Mouse (Mus musculus) MEL (cell line): ENCODE measurements around the gene Jpt1. TPM values are rescaled to one million over a fixed set of nuclear protein-coding genes. Genes with fewer than 3 reads are reported as not detected.

ENCODE experiments used
- DNase-seq: peaks from one replicate; pipeline ENCODE4 v3.0.0; 2011; ENCODE audit warnings: low read depth, low spot score
- H3K27ac ChIP-seq: 2 replicates; pipeline ENCODE4 v1.5.1; 2012; ENCODE audit warnings: low read depth, mild to moderate bottlenecking, control low read depth, low read length, moderate library complexity; ENCODE audit not compliant: control insufficient read depth
- H3K27me3 ChIP-seq, 2 experiments: fragments of 150-350 bp in 1 of 2; sonication (generic) in 1 of 2; 2 replicates each; pipeline ENCODE4 v1.6.1; 2012; ENCODE audit warnings: low read length in 2 of 2, mild to moderate bottlenecking in 2 of 2, improper control_type of control experiment in 1 of 2, moderate library complexity in 1 of 2; ENCODE audit not compliant: insufficient read depth in 2 of 2, control insufficient read depth in 1 of 2
- H3K36me3 ChIP-seq, 2 experiments: 2 replicates each; pipeline ENCODE4 v1.6.1; 2012 to 2014; ENCODE audit warnings: low read length in 2 of 2, improper control_type of control experiment in 1 of 2, inconsistent platforms in 1 of 2, mild to moderate bottlenecking in 1 of 2; ENCODE audit not compliant: insufficient read depth in 2 of 2, control insufficient read depth in 1 of 2
- H3K4me1 ChIP-seq, 2 experiments: fragments of 150-350 bp in 1 of 2; sonication (generic) in 1 of 2; 2 replicates each; pipeline ENCODE4 v1.6.1; 2012; ENCODE audit warnings: low read length in 2 of 2, improper control_type of control experiment in 1 of 2, mild to moderate bottlenecking in 1 of 2; ENCODE audit not compliant: insufficient read depth in 2 of 2, control insufficient read depth in 1 of 2
- H3K4me3 ChIP-seq, 2 experiments: fragments of 150-350 bp in 1 of 2; sonication (generic) in 1 of 2; 2 replicates each; pipeline ENCODE4 v1.5.1; 2012; ENCODE audit warnings: low read depth in 2 of 2, low read length in 2 of 2, mild to moderate bottlenecking in 2 of 2, moderate library complexity in 2 of 2, control low read depth in 1 of 2, improper control_type of control experiment in 1 of 2; ENCODE audit not compliant: control insufficient read depth in 1 of 2, insufficient read depth in 1 of 2
- H3K79me2 ChIP-seq: 2 replicates; pipeline ENCODE4 v1.6.1; 2012; ENCODE audit warnings: mild to moderate bottlenecking, low read length, moderate library complexity; ENCODE audit not compliant: control insufficient read depth, poor library complexity, insufficient read depth
- H3K9ac ChIP-seq: 2 replicates; pipeline ENCODE4 v1.6.1; 2012; ENCODE audit warnings: low read depth, mild to moderate bottlenecking, control low read depth, low read length, moderate library complexity; ENCODE audit not compliant: control insufficient read depth, poor library complexity, severe bottlenecking
- H3K9me3 ChIP-seq: fragments of 150-350 bp; sonication (generic); replicated peaks from 2 replicates; pipeline ENCODE4 v1.6.1; 2012; ENCODE audit warnings: mild to moderate bottlenecking, low read length, improper control_type of control experiment, moderate library complexity; ENCODE audit not compliant: insufficient read depth
- BHLHE40 ChIP-seq: IDR thresholded peaks from 2 replicates; pipeline ENCODE4 v1.6.1; 2012; ENCODE audit warnings: low read depth, mild to moderate bottlenecking, inconsistent platforms, low read length, improper control_type of control experiment, borderline replicate concordance
- CHD2 ChIP-seq: IDR thresholded peaks from 2 replicates; pipeline ENCODE4 v1.6.1; 2011; ENCODE audit warnings: low read length, improper control_type of control experiment
- CTCF ChIP-seq, 3 experiments: IDR thresholded peaks in 2 of 3; conservative IDR thresholded peaks in 1 of 3; 2 replicates each; pipeline ENCODE4 v1.5.1; 2011 to 2012; ENCODE audit warnings: low read length in 3 of 3, low read depth in 2 of 3, mild to moderate bottlenecking in 2 of 3, improper control_type of control experiment in 1 of 3, inconsistent platforms in 1 of 3, mixed read lengths in 1 of 3, moderate library complexity in 1 of 3; ENCODE audit not compliant: control insufficient read depth in 1 of 3, insufficient read depth in 1 of 3, poor library complexity in 1 of 3, severe bottlenecking in 1 of 3
- ELF1 ChIP-seq: IDR thresholded peaks from 2 replicates; pipeline ENCODE4 v1.6.1; 2014; ENCODE audit warnings: low read depth, mild to moderate bottlenecking, inconsistent platforms, low read length, improper control_type of control experiment, moderate library complexity
- ETS1 ChIP-seq: IDR thresholded peaks from 2 replicates; pipeline ENCODE4 v1.6.1; 2012; ENCODE audit warnings: low read depth, mild to moderate bottlenecking, inconsistent platforms, low read length, improper control_type of control experiment, moderate library complexity
- GATA1 ChIP-seq: IDR thresholded peaks from 2 replicates; pipeline ENCODE4 v1.6.1; 2011; ENCODE audit warnings: low read depth, low read length, improper control_type of control experiment
- HCFC1 ChIP-seq: IDR thresholded peaks from 2 replicates; pipeline ENCODE4 v1.6.1; 2012; ENCODE audit warnings: low read depth, mild to moderate bottlenecking, inconsistent platforms, low read length, improper control_type of control experiment, moderate library complexity
- JUND ChIP-seq: IDR thresholded peaks from 2 replicates; pipeline ENCODE4 v1.6.1; 2011; ENCODE audit warnings: low read depth, mild to moderate bottlenecking, improper control_type of control experiment, low read length
- KAT2A ChIP-seq: conservative IDR thresholded peaks from 2 replicates; pipeline ENCODE4 v1.6.1; 2012; ENCODE audit warnings: low read depth, low read length, improper control_type of control experiment, inconsistent platforms
- MAFK ChIP-seq: IDR thresholded peaks from 2 replicates; pipeline ENCODE4 v1.6.1; 2011; ENCODE audit warnings: low read depth, mild to moderate bottlenecking, low read length, improper control_type of control experiment, borderline replicate concordance
- MAX ChIP-seq: IDR thresholded peaks from 2 replicates; pipeline ENCODE4 v1.6.1; 2011; ENCODE audit warnings: low read length, improper control_type of control experiment
- MEF2A ChIP-seq: IDR thresholded peaks from 2 replicates; pipeline ENCODE4 v1.6.1; 2014; ENCODE audit warnings: low read depth, mild to moderate bottlenecking, inconsistent platforms, low read length, improper control_type of control experiment; ENCODE audit not compliant: poor library complexity, insufficient replicate concordance, severe bottlenecking; ENCODE audit errors: extremely low read depth
- MXI1 ChIP-seq: IDR thresholded peaks from 2 replicates; pipeline ENCODE4 v1.6.1; 2011; ENCODE audit warnings: mild to moderate bottlenecking, low read depth, low read length, improper control_type of control experiment
- MYB ChIP-seq: IDR thresholded peaks from 2 replicates; pipeline ENCODE4 v1.6.1; 2011; ENCODE audit warnings: mild to moderate bottlenecking, low read depth, low read length, improper control_type of control experiment
- MYC ChIP-seq: IDR thresholded peaks from 2 replicates; pipeline ENCODE4 v1.6.1; 2011; ENCODE audit warnings: low read depth, mild to moderate bottlenecking, low read length, improper control_type of control experiment, moderate library complexity
- NRF1 ChIP-seq: IDR thresholded peaks from 2 replicates; pipeline ENCODE4 v1.6.1; 2014; ENCODE audit warnings: low read depth, mild to moderate bottlenecking, inconsistent platforms, low read length, improper control_type of control experiment, moderate library complexity; ENCODE audit not compliant: poor library complexity, insufficient read depth, severe bottlenecking
- POLR2A ChIP-seq, 2 experiments: IDR thresholded peaks; 2 replicates each; pipeline ENCODE4 v1.6.1; 2011 to 2012; ENCODE audit warnings: low read length in 2 of 2, mild to moderate bottlenecking in 2 of 2, control low read depth in 1 of 2, improper control_type of control experiment in 1 of 2, low read depth in 1 of 2, moderate library complexity in 1 of 2; ENCODE audit not compliant: control insufficient read depth in 1 of 2, insufficient read depth in 1 of 2, poor library complexity in 1 of 2
- POLR2AphosphoS2 ChIP-seq: IDR thresholded peaks from 2 replicates; pipeline ENCODE4 v1.6.1; 2011; ENCODE audit warnings: low read length, improper control_type of control experiment
- POLR2AphosphoS5 ChIP-seq: IDR thresholded peaks from 2 replicates; pipeline ENCODE4 v1.6.1; 2012; ENCODE audit warnings: low read depth, borderline replicate concordance, mild to moderate bottlenecking, inconsistent platforms, low read length, moderate library complexity, mixed read lengths
- RAD21 ChIP-seq: IDR thresholded peaks from 2 replicates; pipeline ENCODE4 v1.6.1; 2011; ENCODE audit warnings: mild to moderate bottlenecking, low read depth, low read length, improper control_type of control experiment
- RCOR1 ChIP-seq: IDR thresholded peaks from 2 replicates; pipeline ENCODE4 v1.6.1; 2012; ENCODE audit warnings: low read depth, mild to moderate bottlenecking, inconsistent platforms, low read length, improper control_type of control experiment
- SIN3A ChIP-seq: IDR thresholded peaks from 2 replicates; pipeline ENCODE4 v1.6.1; 2012; ENCODE audit warnings: low read length, improper control_type of control experiment, inconsistent platforms
- SMC3 ChIP-seq: IDR thresholded peaks from 2 replicates; pipeline ENCODE4 v1.6.1; 2011; ENCODE audit warnings: low read depth, low read length, improper control_type of control experiment
- TAL1 ChIP-seq: IDR thresholded peaks from 2 replicates; pipeline ENCODE4 v1.6.1; 2012; ENCODE audit warnings: mild to moderate bottlenecking, inconsistent platforms, low read length, moderate library complexity, mixed read lengths
- TCF12 ChIP-seq: IDR thresholded peaks from 2 replicates; pipeline ENCODE4 v1.6.1; 2014; ENCODE audit warnings: low read depth, mild to moderate bottlenecking, inconsistent platforms, low read length, improper control_type of control experiment, moderate library complexity
- UBTF ChIP-seq: IDR thresholded peaks from 2 replicates; pipeline ENCODE4 v1.6.1; 2012; ENCODE audit warnings: low read depth, mild to moderate bottlenecking, inconsistent platforms, low read length, improper control_type of control experiment, moderate library complexity, borderline replicate concordance; ENCODE audit not compliant: insufficient read depth
- USF1 ChIP-seq: IDR thresholded peaks from 2 replicates; pipeline ENCODE4 v1.6.1; 2014; ENCODE audit warnings: low read depth, mild to moderate bottlenecking, inconsistent platforms, low read length, improper control_type of control experiment, moderate library complexity
- USF2 ChIP-seq, 2 experiments: IDR thresholded peaks; 2 replicates each; pipeline ENCODE4 v1.6.1; 2011 to 2012; ENCODE audit warnings: improper control_type of control experiment in 2 of 2, low read length in 2 of 2, borderline replicate concordance in 1 of 2, inconsistent platforms in 1 of 2, low read depth in 1 of 2, mild to moderate bottlenecking in 1 of 2; ENCODE audit not compliant: insufficient read depth in 1 of 2
- ZKSCAN1 ChIP-seq: IDR thresholded peaks from 2 replicates; pipeline ENCODE4 v1.6.1; 2012; ENCODE audit warnings: low read depth, mild to moderate bottlenecking, inconsistent platforms, low read length, improper control_type of control experiment, moderate library complexity
- ZNF384 ChIP-seq: IDR thresholded peaks from 2 replicates; pipeline ENCODE4 v1.6.1; 2012; ENCODE audit warnings: low read depth, mild to moderate bottlenecking, inconsistent platforms, low read length, improper control_type of control experiment
- polyA plus RNA-seq, 2 experiments: library from polyadenylated mRNA; stranded (reverse) in 1 of 2; unstranded in 1 of 2; fragments of >175 nt in 1 of 2; fragments of >200 nt in 1 of 2; gene quantifications; 2 replicates each; pipeline versions ENCODE4 v1.2.1 to v1.2.4; 2012; ENCODE audit warnings: low replicate concordance in 2 of 2, low read depth in 1 of 2; ENCODE audit not compliant: insufficient read length in 2 of 2, insufficient read depth in 1 of 2, missing spikeins in 1 of 2
- total RNA-seq: library from RNA; depleted of rRNA; stranded (reverse); fragments of 300-350 nt; gene quantifications from 2 replicates; pipeline ENCODE4 v1.2.3, GENCODE M21; 2012

The Jpt1 gene
- total and polyA plus RNA-seq, 3 experiments, result 353 to 382 TPM; not detected in 1

DNA sequence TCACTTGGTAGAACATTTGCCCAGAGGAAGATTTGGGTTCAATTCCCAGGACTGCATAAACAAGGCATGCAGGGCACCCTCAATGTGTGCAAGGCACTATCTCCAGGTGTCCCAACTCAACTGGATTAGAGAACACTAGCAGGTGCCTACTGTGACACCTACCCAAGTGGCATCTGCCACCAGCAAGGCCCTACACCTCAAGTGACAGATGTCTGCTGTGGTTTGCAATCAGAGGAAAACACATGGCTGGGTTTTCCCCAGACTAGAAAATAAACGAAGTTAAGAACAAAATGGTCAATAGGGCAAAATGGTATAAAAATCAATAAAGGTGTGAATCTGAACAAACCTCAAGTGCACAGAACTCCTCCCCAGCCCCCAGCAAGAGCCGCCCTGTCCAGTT lies 6.1 kb downstream of the Jpt1 start:
- Histone ChIP-seq H3K9me3 (no peaks in the 10 kb centered on the region), H3K79me2 (peaks cover 92% of the 10 kb centered on the region), H3K27ac (no peak overlapping the region), H3K9ac (no peak overlapping the region), H3K4me3 (no peak overlapping the region), H3K36me3 (peaks cover 6 to 54% of the 10 kb centered on the region in 2 experiments; a peak in 3 of 4 replicates), H3K27me3 (no peaks in the 10 kb centered on the region), H3K4me1 (peaks cover 37 to 54% of the 10 kb centered on the region in 2 experiments)
- TF ChIP-seq CHD2, result no peak
- no peak for TF ChIP-seq NRF1
- TF ChIP-seq BHLHE40, result no peak
- TF ChIP-seq MXI1, result peak; percentile 35; the same call in 1 of the 2 replicates
- TF ChIP-seq GATA1, result no peak
- TF ChIP-seq MEF2A, result no peak
- peak; percentile 60 for TF ChIP-seq TCF12
- no peak for TF ChIP-seq MAX
- TF ChIP-seq POLR2AphosphoS5, result no peak
- no peak for TF ChIP-seq HCFC1
- TF ChIP-seq ZNF384, result no peak
- TF ChIP-seq USF1, result no peak
- TF ChIP-seq UBTF, result no peak
- TF ChIP-seq JUND, result no peak
- TF ChIP-seq SIN3A, result no peak
- no peak for TF ChIP-seq ZKSCAN1
- no peak for TF ChIP-seq ELF1
- TF ChIP-seq POLR2AphosphoS2, result no peak
- no peak for TF ChIP-seq USF2 (IDR thresholded peaks at IDR 0.05; ENCODE audit: borderline replicate concordance in 1 of 2, insufficient read depth in 1 of 2, low read depth in 1 of 2, low read length in 2 of 2)
- no peak for TF ChIP-seq RCOR1
- no peak for TF ChIP-seq RAD21
- TF ChIP-seq KAT2A, result no peak
- TF ChIP-seq MYB, result no peak
- no peak for TF ChIP-seq SMC3
- peak; percentile 63 for TF ChIP-seq TAL1
- peak; percentile 49; the same call in 1 of the 2 replicates for TF ChIP-seq ETS1
- no peak for TF ChIP-seq POLR2A (IDR thresholded peaks at IDR 0.05; ENCODE audit: control insufficient read depth in 1 of 2, insufficient read depth in 1 of 2, low read depth in 1 of 2, low read length in 2 of 2, poor library complexity in 1 of 2)
- TF ChIP-seq CTCF (IDR thresholded peaks at IDR 0.05 in 2 of 3, conservative IDR thresholded peaks at IDR 0.05 in 1 of 3; ENCODE audit: control insufficient read depth in 1 of 3, insufficient read depth in 1 of 3, low read depth in 2 of 3, low read length in 3 of 3, poor library complexity in 1 of 3, severe bottlenecking in 1 of 3), result no peak
- no peak for TF ChIP-seq MYC
- TF ChIP-seq MAFK, result no peak
- DNase-seq, result no peak
